ENCODE assay signal across 9 mouse cellular contexts in genomic region chr11:81767781-81768180, GRCm38 (mm10).
DNase-seq lines count a peak whose midpoint lies in the region; ATAC-seq lines count a peak whose summit lies in the region.
"Had no signal": no experiment of that assay in that cellular context is flagged by ENCODE, and none has a peak within 500 bp of the region (broad histone marks: within the 10 kb centered on the region; RNA-seq: fewer than 3 reads in every experiment).

No protein-coding gene starts in this region.

- DNase-seq in heart, postnatal 10 days, result peak; percentile 16 to 33
- peak; percentile 54 to 59 for DNase-seq in cerebellum, postnatal 25 days
- peak; percentile 63 to 69 for DNase-seq in layer of hippocampus, postnatal 10 days (ENCODE audit: low spot score in 2 of 2)
- DNase-seq in right cerebral cortex, postnatal 25 days, result peak; percentile 21
- no peak for DNase-seq in ovary, postnatal 10 days (ENCODE audit: low spot score)
- no peak for DNase-seq in thymus, postnatal 25 days
- DNase-seq in thymus, postnatal 36 days, result no peak
- DNase-seq: kidney, adult 8-10 months had no signal

- intact Hi-C loops in heart, postnatal 10 days (cut with DNase I), result loop anchor here (10.0 kb wide), 1 partner anchor 133 kb away; no protein-coding TSS in a partner anchor

- no peak overlapping the region for H3K4me3 ChIP-seq in heart, embryonic 12.5 days

- no peak for ATAC-seq in heart, embryonic 12.5 days (ENCODE audit: insufficient number of reproducible peaks, low FRiP score)

- 0 out of 2 replicates have a peak, but pooled peaks cover 3% of the 10 kb centered on the region for H3K27me3 ChIP-seq in heart, embryonic 12.5 days (replicated peaks)

- no peaks in the 10 kb centered on the region for H3K9me3 ChIP-seq in heart, embryonic 12.5 days (replicated peaks)

- H3K9ac ChIP-seq in heart, embryonic 12.5 days, result no peak overlapping the region

- no peaks in the 10 kb centered on the region for H3K36me3 ChIP-seq in heart, embryonic 12.5 days

- WGBS in heart, embryonic 12.5 days, result 67% methylated on average over 1 of the region's 1 CpGs

- 0 out of 2 replicates have a peak, but pooled peaks cover 7% of the 10 kb centered on the region for H3K4me1 ChIP-seq in heart, embryonic 12.5 days (replicated peaks)

- H3K27ac ChIP-seq in heart, embryonic 12.5 days (ENCODE audit: poor library complexity, severe bottlenecking), result no peak overlapping the region

- H3K4me2 ChIP-seq in heart, embryonic 12.5 days, result no peak overlapping the region

Comparison
In these comparisons a context has a peak if more than half of its experiments do, and no peak if none do; other contexts are left out.
1. DNase-seq: peak in heart, postnatal 10 days (2 of 2), cerebellum, postnatal 25 days (2 of 2), layer of hippocampus, postnatal 10 days (2 of 2) and right cerebral cortex, postnatal 25 days (single experiment); none in ovary, postnatal 10 days (single experiment), thymus, postnatal 25 days (single experiment) and thymus, postnatal 36 days (0 of 2).